Mouse (Mus musculus) cerebellum, adult (tissue): ENCODE data around the gene Mpped2.

Experiments used
- ATAC-seq: cut with Nextera tagmentation; 2 replicates; pipeline ENCODE4 v1.9.2; 2017; ENCODE audit warnings: mild to moderate bottlenecking, moderate library complexity, mixed read lengths; ENCODE audit not compliant: insufficient number of reproducible peaks, low FRiP score, low TSS enrichment

Gene Mpped2

GRCm38 (mm10) chr2:106849389-106849788, 156.3 kb downstream of the Mpped2 start:
- peak; percentile 33; the same call in 1 of the 2 replicates for ATAC-seq

- peak; percentile 60 for ATAC-seq
Observed at GRCm38 (mm10) chr2:106851515-106851914, 158.4 kb downstream of the Mpped2 start.

GRCm38 (mm10) chr2:106854213-106854612, 161.1 kb downstream of the Mpped2 start:
- ATAC-seq, result no peak

- ATAC-seq, result no peak
Observed at GRCm38 (mm10) chr2:106854758-106855157, 161.7 kb downstream of the Mpped2 start.

GRCm38 (mm10) chr2:106855184-106855583, 162.1 kb downstream of the Mpped2 start:
- ATAC-seq, result no peak

GRCm38 (mm10) chr2:106855623-106856350, 162.7 kb downstream of the Mpped2 start:
- no peak for ATAC-seq

- no peak; the same call in 1 of the 2 replicates for ATAC-seq
Observed at GRCm38 (mm10) chr2:106856361-106856961, 163.4 kb downstream of the Mpped2 start.

GRCm38 (mm10) chr2:106857258-106857657, 164.2 kb downstream of the Mpped2 start:
- peak; percentile 32 for ATAC-seq

- ATAC-seq, result no peak
Observed at GRCm38 (mm10) chr2:106857711-106858110, 164.6 kb downstream of the Mpped2 start.

GRCm38 (mm10) chr2:106860856-106861679, 168.0 kb downstream of the Mpped2 start:
- ATAC-seq, result no peak

GRCm38 (mm10) chr2:106863050-106863653, 170.1 kb downstream of the Mpped2 start:
- no peak for ATAC-seq

- no peak for ATAC-seq
Observed at GRCm38 (mm10) chr2:106865148-106865786, 172.2 kb downstream of the Mpped2 start.

- ATAC-seq, result no peak
Observed at GRCm38 (mm10) chr2:106866303-106866702, 173.2 kb downstream of the Mpped2 start.

GRCm38 (mm10) chr2:106870886-106871285, 177.8 kb downstream of the Mpped2 start:
- no peak for ATAC-seq

- ATAC-seq, result no peak
Observed at GRCm38 (mm10) chr2:106873166-106873565, 180.1 kb downstream of the Mpped2 start.

- ATAC-seq, result no peak
Observed at GRCm38 (mm10) chr2:106883390-106883789, 190.3 kb downstream of the Mpped2 start.

- ATAC-seq, result no peak
Observed at GRCm38 (mm10) chr2:106888174-106888573, 195.1 kb downstream of the Mpped2 start.

- no peak for ATAC-seq
Observed at GRCm38 (mm10) chr2:106889297-106890000, 196.4 kb downstream of the Mpped2 start.

GRCm38 (mm10) chr2:106893376-106893775, 200.3 kb downstream of the Mpped2 start:
- ATAC-seq, result no peak
